Mouse (Mus musculus) megakaryocyte, embryonic 14.5 days (primary cell): ENCODE measurements around the gene Cytip.

Experiments
- FLI1 ChIP-seq: IDR thresholded peaks from 2 replicates; pipeline ENCODE4 v1.6.1; 2012; ENCODE audit warnings: low read length, inconsistent platforms, mixed read lengths
- GATA1 ChIP-seq: IDR thresholded peaks from 3 replicates; pipeline ENCODE4 v1.6.1; 2012; ENCODE audit warnings: mixed read lengths, low read length, inconsistent platforms, borderline replicate concordance

- TF ChIP-seq FLI1, result no peak
- no peak for TF ChIP-seq GATA1
Measured at GRCm38 (mm10) chr2:58156495-58157392, 38.6 kb downstream of the Cytip start.
